Mouse (Mus musculus): ENCODE results near the gene S100a1.

The S100a1 gene

GRCm38 (mm10) chr3:90513796-90514590 is at the start of gene S100a1, which contains the start of gene S100a13:
S100a1 (minus strand) TSS chr3:90514392.
S100a13 (plus strand) TSS chr3:90514435.
- DNase-seq (ENCODE audit: low spot score in 2 of 2) = no peak

DNA sequence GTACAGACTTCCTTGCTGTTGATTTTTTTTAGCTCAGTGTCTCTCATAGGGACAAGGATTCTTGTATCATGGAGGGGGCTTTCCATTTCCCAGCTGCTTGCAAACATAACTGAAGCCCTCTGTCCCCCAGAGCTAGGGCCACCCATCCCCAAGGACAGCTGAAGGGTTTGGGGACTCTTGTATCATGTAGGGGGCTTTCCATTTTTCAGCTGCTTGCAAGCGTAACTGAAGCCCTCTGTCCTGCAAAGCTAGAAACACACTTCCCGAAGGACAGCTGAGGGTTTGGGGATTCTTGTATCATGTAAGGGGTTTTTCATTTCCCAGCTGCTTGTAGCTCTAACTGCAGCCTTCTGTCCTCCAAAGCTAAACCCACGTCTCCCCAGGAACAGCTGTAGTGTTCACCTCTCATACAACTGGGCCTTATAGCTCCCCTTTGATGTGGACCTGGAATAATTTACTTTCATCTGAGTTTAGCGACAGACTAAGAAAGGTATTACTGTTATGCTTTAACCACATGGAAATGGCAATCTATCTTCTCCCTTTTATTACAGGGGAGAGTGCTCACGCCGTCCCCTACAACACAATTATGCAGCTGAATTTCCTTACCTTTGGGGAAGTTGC is 45.9 kb upstream of the S100a1 start, which contains the start of gene S100a3:
Gene S100a3, plus strand, starts transcription at position 571 of the 621 bp plus-strand sequence.
- no peak for DNase-seq (ENCODE audit: low spot score in 2 of 2)

DNA sequence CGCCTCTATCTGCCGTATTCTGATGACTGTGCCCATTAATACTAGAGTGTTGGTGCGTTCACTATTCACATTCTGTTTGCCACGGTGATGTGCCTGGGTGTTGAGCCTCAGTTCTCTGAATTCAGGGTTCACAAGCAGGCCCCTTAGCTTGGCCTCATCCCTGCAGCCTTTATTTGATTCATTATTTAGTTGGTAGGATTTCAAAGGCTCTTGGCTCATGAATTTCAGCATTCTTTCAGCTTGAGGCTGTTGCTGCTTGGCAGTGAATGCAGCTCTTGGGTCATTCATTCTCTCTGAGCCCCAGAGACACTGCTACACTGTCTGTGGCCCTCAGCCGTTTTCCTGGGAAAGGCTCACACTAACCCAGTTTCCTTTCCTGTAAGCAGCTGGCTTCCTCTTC is 41.8 kb upstream of the S100a1 start:
- peak in 1 of 2 experiments; percentile 61 for DNase-seq (ENCODE audit: low spot score in 2 of 2)

GRCm38 (mm10) chr3:90552231-90552630 is 38.0 kb upstream of the S100a1 start:
- DNase-seq (ENCODE audit: low spot score in 2 of 2) = no peak

DNA sequence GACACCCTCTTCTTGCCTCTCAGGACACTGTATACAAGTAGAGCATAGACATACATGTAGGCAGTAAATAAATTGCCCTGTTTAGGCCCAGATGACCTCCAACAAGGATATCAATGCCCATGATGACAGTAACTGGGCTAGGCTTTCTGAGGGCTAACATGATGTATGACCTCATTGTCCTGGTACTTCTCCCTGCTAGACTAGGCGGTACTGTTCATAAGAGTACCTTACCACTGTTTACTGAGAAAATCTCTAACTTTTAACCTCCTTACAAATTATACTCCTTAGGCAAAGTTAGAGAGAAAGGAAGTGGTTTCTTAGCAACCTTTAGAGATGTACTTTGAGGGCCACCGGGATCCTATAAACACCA is 36.2 kb upstream of the S100a1 start:
- no peak for DNase-seq (ENCODE audit: low spot score in 2 of 2)

- DNase-seq (ENCODE audit: low spot score in 2 of 2) = no peak
Observed at GRCm38 (mm10) chr3:90549676-90550420, 35.7 kb upstream of the S100a1 start.

DNA sequence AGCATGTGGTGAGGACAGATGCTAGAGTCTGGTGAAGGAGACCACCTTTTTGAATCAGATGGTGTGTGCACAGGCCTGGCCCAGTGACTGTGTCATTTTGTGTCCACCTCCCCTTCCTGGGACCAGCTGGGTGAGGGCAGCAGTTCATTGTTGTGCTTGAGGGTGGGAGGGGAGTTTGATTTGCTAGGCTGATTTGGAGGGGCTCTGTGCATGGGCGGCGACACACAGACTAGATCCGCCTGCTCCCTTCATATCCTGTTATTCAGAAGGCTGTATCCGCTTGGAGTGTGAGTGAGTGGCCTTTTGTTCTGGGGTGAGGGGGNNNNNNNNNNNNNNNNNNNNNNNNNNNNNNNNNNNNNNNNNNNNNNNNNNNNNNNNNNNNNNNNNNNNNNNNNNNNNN is 26.7 kb upstream of the S100a1 start:
- DNase-seq (ENCODE audit: low spot score in 2 of 2) = no peak

GRCm38 (mm10) chr3:90537905-90538296 is 23.7 kb upstream of the S100a1 start:
- DNase-seq (ENCODE audit: low spot score in 2 of 2) = no peak

GRCm38 (mm10) chr3:90537141-90537904 is 23.1 kb upstream of the S100a1 start, which contains the start of gene S100a16:
S100a16 (plus strand) TSS chr3:90537254.
- no peak for DNase-seq (ENCODE audit: low spot score in 2 of 2)

DNA sequence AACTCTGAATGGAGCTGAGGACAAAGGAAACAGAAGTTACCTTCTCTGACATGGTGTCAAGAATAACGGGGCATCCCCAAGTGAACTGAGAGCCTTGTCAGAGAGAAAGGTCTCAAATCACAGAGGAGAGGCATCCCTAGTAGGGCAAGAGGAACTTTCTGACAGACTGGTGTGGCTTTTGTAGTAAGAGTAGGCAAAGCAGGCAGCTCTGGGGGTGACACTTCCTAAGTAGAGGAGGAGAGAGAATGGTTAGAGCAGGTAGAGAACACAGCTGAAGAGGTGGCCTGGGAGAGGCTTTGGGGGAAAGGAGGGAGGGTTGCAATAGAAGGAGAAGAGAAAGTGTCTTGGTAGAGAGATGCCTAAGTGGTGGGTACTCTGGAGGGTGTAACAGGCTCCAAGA is 21.3 kb upstream of the S100a1 start:
- no peak for DNase-seq (ENCODE audit: low spot score in 2 of 2)

DNA sequence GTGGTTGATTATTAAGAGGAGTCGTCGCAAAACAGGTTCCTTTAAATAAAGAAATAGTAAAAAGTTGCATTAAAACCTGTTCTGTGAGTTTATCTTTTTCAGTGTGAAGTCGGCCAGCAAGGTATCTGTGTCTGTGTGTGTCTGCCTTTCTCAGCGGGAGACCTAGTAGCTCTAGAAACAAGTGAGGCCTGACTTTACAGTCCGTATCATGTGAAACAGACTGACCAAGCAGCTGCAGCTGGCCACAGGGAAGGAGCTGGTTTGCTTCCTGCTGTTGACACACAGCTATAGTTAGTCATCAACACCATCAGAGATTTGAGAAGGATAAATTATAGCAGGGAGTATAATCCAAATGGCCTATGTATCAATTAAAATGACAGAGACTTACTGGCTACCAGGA is 17.5 kb upstream of the S100a1 start:
- no peak for DNase-seq (ENCODE audit: low spot score in 2 of 2)

DNA sequence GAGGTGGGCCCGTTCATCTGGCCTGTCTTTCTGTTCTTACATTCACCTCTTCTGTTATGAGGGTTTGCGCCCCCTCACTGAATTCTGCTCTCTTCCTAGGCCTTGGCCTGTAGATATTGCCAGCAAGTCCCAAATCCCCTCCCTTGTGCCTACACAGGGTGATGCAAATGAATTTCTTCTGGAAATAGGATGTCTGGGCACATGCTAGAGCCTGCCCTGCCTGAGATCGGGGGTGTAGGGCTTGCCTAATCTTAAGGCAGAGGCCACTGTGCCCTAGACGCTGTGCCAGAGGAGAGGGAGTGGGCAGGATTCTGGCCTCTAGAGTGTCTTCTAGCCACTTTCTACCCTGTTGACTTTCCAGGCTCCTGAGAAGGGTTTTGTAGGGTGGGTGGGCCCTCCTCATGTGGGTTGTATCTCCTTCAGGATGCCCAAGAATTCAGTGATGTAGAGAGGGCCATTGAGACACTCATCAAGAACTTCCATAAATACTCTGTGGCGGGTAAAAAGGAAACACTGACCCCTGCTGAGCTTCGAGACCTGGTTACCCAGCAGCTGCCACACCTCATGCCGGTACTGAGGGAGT is 13.2 kb upstream of the S100a1 start:
- no peak for DNase-seq (ENCODE audit: low spot score in 2 of 2)

DNA sequence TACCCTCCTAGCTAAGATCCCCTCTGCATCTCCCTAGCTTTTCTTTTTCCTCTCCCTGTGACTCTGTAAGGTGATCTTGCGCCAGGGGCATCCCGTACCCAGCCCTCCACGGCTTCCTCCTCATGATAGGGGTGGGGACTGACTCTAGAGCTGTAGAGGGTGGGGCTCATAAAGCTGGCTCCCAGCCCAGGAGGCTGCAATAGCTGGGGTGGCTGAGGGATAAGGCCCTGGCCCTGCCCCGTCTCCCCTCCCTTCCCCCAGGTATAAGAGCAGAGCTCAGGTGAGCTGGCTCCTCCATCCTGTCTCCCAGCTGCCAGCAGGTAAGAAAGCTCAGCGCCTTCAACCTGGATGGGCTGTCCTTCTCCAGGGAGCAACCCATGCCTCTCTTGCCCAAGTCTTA is 12.4 kb upstream of the S100a1 start, which contains the start of gene S100a14:
Gene S100a14, plus strand, starts transcription at position 277 of the 400 bp plus-strand sequence.
- no peak for DNase-seq (ENCODE audit: low spot score in 2 of 2)

DNA sequence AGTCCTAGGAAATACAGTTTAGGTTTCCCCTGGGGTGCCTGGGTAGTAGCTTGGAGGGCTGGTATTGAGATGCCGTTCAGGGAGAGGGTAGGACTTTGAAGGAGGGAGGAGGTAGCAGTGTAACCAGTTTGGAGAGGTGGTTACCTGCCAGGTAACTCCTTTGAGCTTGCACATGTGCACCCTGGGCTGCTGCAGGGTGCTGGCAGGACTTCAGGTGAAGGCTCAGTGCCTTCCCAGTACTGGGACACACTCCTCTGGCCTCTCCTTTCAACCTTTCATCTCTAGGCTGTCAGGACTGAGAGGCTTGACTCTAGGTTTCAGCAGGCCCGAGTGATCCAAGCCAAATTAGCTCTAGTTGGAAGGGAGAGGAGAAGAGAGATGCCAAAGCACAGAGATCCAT is 11.9 kb upstream of the S100a1 start:
- DNase-seq (ENCODE audit: low spot score in 2 of 2) = no peak

DNA sequence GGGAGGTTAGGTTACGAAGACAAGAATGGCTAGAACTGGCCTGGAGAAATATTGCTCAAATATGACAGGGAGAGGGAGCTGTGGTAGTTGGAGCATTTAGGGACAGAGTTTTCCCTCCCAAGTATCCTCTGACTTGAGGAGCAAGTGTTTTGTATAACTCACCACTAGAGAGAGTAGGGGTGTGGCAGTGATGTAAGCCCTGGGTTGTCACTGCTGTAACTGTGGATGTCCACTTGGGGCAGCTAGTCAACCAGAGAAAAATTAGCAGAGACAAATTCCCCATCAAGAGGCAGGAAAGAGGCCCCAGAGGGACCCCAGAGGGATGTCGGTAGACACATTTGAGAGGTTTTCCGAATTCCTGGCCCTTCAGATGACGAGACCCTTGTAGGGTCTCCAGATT is 11.2 kb upstream of the S100a1 start:
- no peak for DNase-seq (ENCODE audit: low spot score in 2 of 2)

DNA sequence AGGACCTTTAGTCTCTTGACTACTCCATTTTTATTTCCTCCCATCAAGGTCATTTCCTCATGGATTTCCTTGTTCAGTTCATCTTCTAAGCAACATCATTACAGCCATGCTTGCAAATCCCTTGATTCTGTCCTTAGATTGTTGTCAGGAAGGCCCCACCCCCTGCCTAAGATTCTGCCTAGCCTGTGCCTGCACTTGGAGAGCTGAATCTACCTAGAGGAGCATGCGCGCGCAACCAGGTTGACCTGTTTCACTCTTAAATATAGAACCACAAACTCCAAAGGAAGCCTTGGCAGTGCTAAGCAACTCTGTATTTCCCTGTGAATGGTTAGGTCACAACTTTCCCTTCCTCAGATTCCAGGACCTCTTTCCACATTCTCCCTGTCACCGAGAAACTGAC is 3.5 kb upstream of the S100a1 start:
- DNase-seq (ENCODE audit: low spot score in 2 of 2) = no peak

GRCm38 (mm10) chr3:90515789-90516188 is 1.6 kb upstream of the S100a1 start:
- DNase-seq (ENCODE audit: low spot score in 2 of 2) = no peak

GRCm38 (mm10) chr3:90515242-90515641 is 1.1 kb upstream of the S100a1 start:
- no peak for DNase-seq (ENCODE audit: low spot score in 2 of 2)

DNA sequence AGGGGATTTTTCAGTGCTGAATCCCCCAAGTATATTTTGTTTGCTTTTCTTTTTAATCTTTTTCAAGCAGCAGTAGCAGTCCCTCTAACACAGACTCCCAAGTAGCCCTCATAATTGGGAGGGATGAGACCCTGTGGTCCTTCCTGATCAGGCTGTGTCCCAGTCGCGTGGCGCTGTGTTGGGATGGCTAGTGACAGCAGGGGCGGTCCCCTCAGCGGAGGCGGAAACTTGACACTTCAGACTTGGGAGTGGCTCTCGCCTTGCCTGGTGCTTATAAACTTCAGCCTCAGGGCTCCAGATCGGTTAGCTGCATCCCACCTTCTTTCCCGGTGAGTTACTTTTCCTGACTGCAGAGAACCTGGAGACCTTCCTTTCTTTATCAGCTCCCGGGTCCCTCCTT is 499 bp upstream of the S100a1 start:
- DNase-seq (ENCODE audit: low spot score in 2 of 2) = no peak

DNA sequence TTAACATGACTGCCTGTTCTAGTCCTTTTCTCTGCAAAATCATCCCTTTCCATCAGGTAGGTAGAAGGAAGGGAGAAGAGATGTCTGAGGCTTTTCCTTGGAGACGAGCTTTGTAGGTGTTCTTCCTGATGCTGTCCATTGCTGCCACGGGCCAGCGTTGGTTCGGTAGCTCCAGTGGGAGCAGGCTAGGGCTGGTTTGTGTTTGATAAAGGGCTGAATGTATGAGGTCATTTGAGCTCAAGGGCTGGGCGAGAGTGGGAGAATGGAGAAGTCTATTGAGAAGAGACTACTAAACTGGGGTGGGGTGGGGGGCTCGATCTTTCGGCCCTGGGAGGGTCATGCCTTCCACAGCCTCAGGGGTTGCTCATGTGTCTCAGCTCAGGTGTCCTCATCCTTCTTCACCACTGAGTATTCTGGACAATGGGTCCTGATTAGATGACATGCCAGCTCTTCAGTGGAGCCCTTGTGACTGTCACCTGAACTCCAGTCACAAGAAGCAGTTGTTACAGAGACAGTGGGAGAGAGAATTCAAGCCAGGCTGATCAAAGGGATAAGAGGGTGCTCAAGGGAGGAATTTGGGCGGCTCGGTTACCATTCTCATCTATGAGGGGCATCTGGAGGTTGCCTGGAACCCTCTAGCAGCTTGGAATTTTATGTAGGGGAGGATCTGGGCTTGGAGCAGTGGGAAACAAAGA is 1.1 kb downstream of the S100a1 start:
- no peak for DNase-seq (ENCODE audit: low spot score in 2 of 2)

DNA sequence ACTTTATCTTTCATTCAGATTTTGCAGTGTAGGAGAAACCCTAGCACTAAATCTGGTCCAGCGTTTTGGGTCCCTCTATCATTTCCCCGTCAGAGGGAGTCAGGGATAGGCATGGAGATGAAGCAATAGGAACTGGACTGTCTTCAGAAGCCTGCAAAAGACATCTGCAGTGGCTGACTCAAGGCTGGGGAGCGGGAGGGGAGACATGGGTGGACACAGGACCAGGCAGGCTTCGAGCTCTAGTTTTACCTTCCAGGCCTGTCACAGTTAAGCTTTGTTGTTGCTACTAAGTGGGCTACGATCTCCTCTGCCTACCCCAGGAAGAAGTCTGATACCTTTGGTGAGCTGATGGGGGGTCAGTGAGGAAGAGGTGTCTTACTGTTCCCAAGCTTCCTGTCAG is 1.9 kb downstream of the S100a1 start:
- no peak for DNase-seq (ENCODE audit: low spot score in 2 of 2)

All from frontal cortex, postnatal 14 days (tissue).